Mouse (Mus musculus): ENCODE data around the gene Eef1akmt2. TPM values are rescaled to one million over a fixed set of nuclear protein-coding genes. Genes with fewer than 3 reads are reported as not detected.

The Eef1akmt2 gene
- polyA plus RNA-seq, 1 experiment from 2014 or later = 93.0 TPM

DNA sequence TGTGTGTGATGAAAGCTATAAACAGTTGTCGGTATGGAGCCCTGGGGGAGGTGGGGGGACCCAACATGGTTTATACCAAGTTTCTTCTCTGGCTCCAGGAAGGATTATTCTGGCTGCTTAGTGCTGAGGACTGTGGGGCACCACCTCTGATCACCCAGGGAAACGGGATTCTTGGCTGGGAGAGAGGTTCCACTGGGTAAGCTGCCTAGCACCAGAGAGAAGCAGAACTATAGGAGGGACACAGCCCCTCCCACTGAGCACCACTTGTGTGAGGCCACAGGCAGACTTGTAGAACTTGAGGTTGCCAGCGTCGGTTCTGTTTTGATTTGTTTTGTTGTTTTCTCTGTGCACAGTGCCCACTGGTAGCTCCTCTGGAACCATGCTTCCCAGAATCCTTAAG, 1.5 kb upstream of the Eef1akmt2 start:
- WGBS = 70% methylated on average over 4 of the region's 4 CpGs
- H3K9me3 ChIP-seq (ENCODE audit: control insufficient read depth, low read length) = no peaks in the 10 kb centered on the region

DNA sequence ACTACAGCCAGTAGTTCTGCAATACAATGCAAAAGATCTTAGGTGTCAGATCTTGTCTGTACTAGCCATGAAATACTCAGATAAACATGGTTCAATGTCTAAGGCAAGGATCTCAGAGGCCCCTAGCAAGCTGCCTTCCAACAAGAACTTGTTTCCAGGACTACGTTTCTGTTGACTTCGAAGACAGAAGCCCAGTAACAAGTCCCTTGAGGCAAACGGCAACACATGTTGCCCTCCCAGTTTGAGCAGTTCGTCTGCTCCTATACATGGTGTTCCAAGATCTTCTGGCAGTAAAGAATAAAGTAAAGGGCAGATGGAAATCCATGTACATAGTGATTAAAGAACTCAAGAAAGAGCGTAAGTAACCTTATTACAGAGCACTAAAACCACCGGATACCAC, 888 bp upstream of the Eef1akmt2 start:
- no peak overlapping the region for H3K4me2 ChIP-seq (replicated peaks; ENCODE audit: low read depth, low read length)
- no peaks in the 10 kb centered on the region for H3K27me3 ChIP-seq (ENCODE audit: control insufficient read depth, insufficient read depth, low read length)
- no peaks in the 10 kb centered on the region for H3K9me3 ChIP-seq (ENCODE audit: control insufficient read depth, low read length)
- WGBS = 91% methylated on average over 6 of the region's 6 CpGs
- ATAC-seq (ENCODE audit: low FRiP score) = no peak
- DNase-seq (ENCODE audit: low spot score) = no peak
- H3K9ac ChIP-seq (ENCODE audit: low read depth, low read length) = no peak overlapping the region
- H3K27ac ChIP-seq (ENCODE audit: low read depth, low read length) = no peak overlapping the region
- H3K4me3 ChIP-seq (ENCODE audit: low read depth, low read length) = no peak overlapping the region
- H3K4me1 ChIP-seq (replicated peaks; ENCODE audit: control insufficient read depth, insufficient read depth, low read length) = no peaks in the 10 kb centered on the region
- no peaks in the 10 kb centered on the region for H3K36me3 ChIP-seq (ENCODE audit: control insufficient read depth, insufficient read depth, low read length)

More for the DNA sequence above, 1.5 kb upstream of the Eef1akmt2 start:
- Histone ChIP-seq H3K4me2 (replicated peaks; ENCODE audit: low read depth, low read length) (no peak overlapping the region), H3K9ac (ENCODE audit: low read depth, low read length) (no peak overlapping the region), H3K4me3 (ENCODE audit: low read depth, low read length) (no peak overlapping the region), H3K4me1 (replicated peaks; ENCODE audit: control insufficient read depth, insufficient read depth, low read length) (no peaks in the 10 kb centered on the region), H3K27ac (ENCODE audit: low read depth, low read length) (no peak overlapping the region), H3K27me3 (ENCODE audit: control insufficient read depth, insufficient read depth, low read length) (no peaks in the 10 kb centered on the region), H3K36me3 (ENCODE audit: control insufficient read depth, insufficient read depth, low read length) (no peaks in the 10 kb centered on the region)
- ATAC-seq (ENCODE audit: low FRiP score) = no peak
- no peak for DNase-seq (ENCODE audit: low spot score)

DNA sequence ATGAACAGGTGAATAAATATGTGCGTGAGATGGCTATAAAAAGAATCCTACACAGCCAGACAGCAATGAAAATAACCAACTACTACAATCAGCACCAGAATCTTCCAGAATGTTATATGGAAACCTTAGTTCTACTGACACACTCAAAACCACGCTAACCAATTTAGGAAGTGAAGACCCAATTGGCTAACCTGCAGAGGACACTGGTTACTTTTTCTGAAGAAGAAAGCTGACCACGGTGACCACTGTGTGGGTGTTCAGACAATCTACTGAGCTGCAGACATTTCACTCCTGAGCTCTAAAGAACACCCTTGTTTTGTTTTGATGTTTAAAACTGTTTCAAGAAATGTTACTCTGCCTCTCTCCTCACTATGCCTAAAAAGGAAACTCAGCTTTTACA, 9.3 kb downstream of the Eef1akmt2 start:
- 0 out of 2 replicates have a peak, but pooled peaks cover 2% of the 10 kb centered on the region for H3K36me3 ChIP-seq (ENCODE audit: control insufficient read depth, insufficient read depth, low read length)
- ATAC-seq (ENCODE audit: low FRiP score) (no peak), DNase-seq (ENCODE audit: low spot score) (no peak)
- H3K27ac ChIP-seq (ENCODE audit: low read depth, low read length) = no peak overlapping the region
- H3K4me2 ChIP-seq (replicated peaks; ENCODE audit: low read depth, low read length) = no peak overlapping the region
- no peaks in the 10 kb centered on the region for H3K27me3 ChIP-seq (ENCODE audit: control insufficient read depth, insufficient read depth, low read length)
- no peak overlapping the region for H3K4me3 ChIP-seq (ENCODE audit: low read depth, low read length)
- no peaks in the 10 kb centered on the region for H3K9me3 ChIP-seq (ENCODE audit: control insufficient read depth, low read length)
- H3K4me1 ChIP-seq (replicated peaks; ENCODE audit: control insufficient read depth, insufficient read depth, low read length) = no peaks in the 10 kb centered on the region
- 94% methylated on average over 3 of the region's 3 CpGs for WGBS
- H3K9ac ChIP-seq (ENCODE audit: low read depth, low read length) = no peak overlapping the region

DNA sequence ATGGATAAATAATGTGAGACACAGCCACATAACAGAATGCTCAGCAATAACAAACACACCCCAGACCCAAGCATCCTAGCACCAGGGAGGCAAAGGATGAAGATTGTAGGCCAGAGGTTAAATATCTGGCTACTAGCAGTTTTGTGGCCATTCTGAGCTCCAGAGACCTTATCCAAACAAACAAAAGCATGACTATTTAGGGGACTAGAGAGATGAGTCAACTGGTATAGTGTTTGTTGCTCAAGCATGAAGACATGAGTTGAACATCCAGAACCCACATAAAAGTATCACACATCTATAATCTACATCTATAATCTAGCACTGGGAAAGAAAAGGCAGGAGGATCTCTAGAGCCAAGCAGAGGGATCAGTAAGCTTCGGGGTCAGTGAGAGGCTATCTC, 10.0 kb downstream of the Eef1akmt2 start:
- ATAC-seq (ENCODE audit: low FRiP score) = no peak
- H3K9me3 ChIP-seq (ENCODE audit: control insufficient read depth, low read length) = no peaks in the 10 kb centered on the region

DNA sequence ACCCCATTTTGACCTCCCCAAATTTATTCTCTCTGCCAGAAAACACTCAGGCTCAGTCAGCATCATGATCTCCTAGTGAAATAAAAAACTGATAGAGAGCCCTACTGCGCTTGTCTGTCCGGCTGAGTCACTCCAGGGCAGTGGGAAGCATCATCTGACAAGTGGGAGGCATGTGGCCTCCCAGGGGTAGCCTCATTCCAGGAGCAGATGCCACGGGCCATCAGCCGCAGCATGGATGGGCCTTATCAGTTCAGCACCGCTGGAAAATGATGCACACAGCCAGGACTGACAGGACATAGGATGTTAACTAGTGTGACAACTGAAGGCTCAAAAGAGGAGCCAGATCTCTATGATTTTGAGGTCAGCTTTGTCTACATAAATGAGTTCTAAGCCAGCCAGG, 11.2 kb downstream of the Eef1akmt2 start:
- H3K4me1 ChIP-seq (replicated peaks; ENCODE audit: control insufficient read depth, insufficient read depth, low read length) = no peaks in the 10 kb centered on the region
- no peak overlapping the region for H3K27ac ChIP-seq (ENCODE audit: low read depth, low read length)
- H3K27me3 ChIP-seq (ENCODE audit: control insufficient read depth, insufficient read depth, low read length) = no peaks in the 10 kb centered on the region
- ATAC-seq (ENCODE audit: low FRiP score) (no peak), DNase-seq (ENCODE audit: low spot score) (no peak)
- H3K9ac ChIP-seq (ENCODE audit: low read depth, low read length) = no peak overlapping the region
- H3K36me3 ChIP-seq (ENCODE audit: control insufficient read depth, insufficient read depth, low read length) = no peaks in the 10 kb centered on the region
- no peak overlapping the region for H3K4me3 ChIP-seq (ENCODE audit: low read depth, low read length)
- H3K9me3 ChIP-seq (ENCODE audit: control insufficient read depth, low read length) = no peaks in the 10 kb centered on the region
- 81% methylated on average over 5 of the region's 5 CpGs for WGBS
- H3K4me2 ChIP-seq (replicated peaks; ENCODE audit: low read depth, low read length) = no peak overlapping the region

More for the DNA sequence above, 10.0 kb downstream of the Eef1akmt2 start:
- H3K9ac ChIP-seq (ENCODE audit: low read depth, low read length) = no peak overlapping the region
- no peaks in the 10 kb centered on the region for H3K4me1 ChIP-seq (replicated peaks; ENCODE audit: control insufficient read depth, insufficient read depth, low read length)
- H3K36me3 ChIP-seq (ENCODE audit: control insufficient read depth, insufficient read depth, low read length) = 0 out of 2 replicates have a peak, but pooled peaks cover 2% of the 10 kb centered on the region
- no peak overlapping the region for H3K4me3 ChIP-seq (ENCODE audit: low read depth, low read length)
- WGBS = 97% methylated on average over 1 of the region's 1 CpGs
- DNase-seq (ENCODE audit: low spot score) = no peak
- H3K27ac ChIP-seq (ENCODE audit: low read depth, low read length) = no peak overlapping the region
- no peak overlapping the region for H3K4me2 ChIP-seq (replicated peaks; ENCODE audit: low read depth, low read length)
- no peaks in the 10 kb centered on the region for H3K27me3 ChIP-seq (ENCODE audit: control insufficient read depth, insufficient read depth, low read length)

DNA sequence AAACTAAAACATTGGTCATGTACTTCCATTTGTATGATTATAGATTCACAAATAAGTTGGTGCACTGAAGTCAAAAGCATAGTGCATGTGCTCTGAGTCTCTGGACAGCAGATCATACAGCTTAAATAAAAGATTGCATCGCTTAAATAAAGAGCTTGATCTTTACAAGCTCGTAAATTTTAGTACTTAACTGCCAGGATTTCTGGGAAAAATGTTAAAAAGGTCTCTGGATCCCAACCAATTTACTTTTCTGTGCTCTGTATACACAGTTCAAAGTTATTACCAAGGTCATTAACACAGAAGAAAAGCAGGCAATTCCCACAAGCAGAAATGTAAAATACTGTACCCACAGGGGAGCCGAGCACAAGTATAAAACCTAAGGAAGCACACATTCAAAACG, 21.5 kb downstream of the Eef1akmt2 start:
- H3K9ac ChIP-seq (ENCODE audit: low read depth, low read length) = no peak overlapping the region
- no peak overlapping the region for H3K4me3 ChIP-seq (ENCODE audit: low read depth, low read length)
- H3K27ac ChIP-seq (ENCODE audit: low read depth, low read length) = no peak overlapping the region
- H3K36me3 ChIP-seq (ENCODE audit: control insufficient read depth, insufficient read depth, low read length) = 0 out of 2 replicates have a peak, but pooled peaks cover 3% of the 10 kb centered on the region
- 92% methylated on average over 4 of the region's 4 CpGs for WGBS
- H3K27me3 ChIP-seq (ENCODE audit: control insufficient read depth, insufficient read depth, low read length) = no peaks in the 10 kb centered on the region
- no peak overlapping the region for H3K4me2 ChIP-seq (replicated peaks; ENCODE audit: low read depth, low read length)
- H3K9me3 ChIP-seq (ENCODE audit: control insufficient read depth, low read length) = no peaks in the 10 kb centered on the region
- ATAC-seq (ENCODE audit: low FRiP score) (no peak), DNase-seq (ENCODE audit: low spot score) (no peak)
- no peaks in the 10 kb centered on the region for H3K4me1 ChIP-seq (replicated peaks; ENCODE audit: control insufficient read depth, insufficient read depth, low read length)

DNA sequence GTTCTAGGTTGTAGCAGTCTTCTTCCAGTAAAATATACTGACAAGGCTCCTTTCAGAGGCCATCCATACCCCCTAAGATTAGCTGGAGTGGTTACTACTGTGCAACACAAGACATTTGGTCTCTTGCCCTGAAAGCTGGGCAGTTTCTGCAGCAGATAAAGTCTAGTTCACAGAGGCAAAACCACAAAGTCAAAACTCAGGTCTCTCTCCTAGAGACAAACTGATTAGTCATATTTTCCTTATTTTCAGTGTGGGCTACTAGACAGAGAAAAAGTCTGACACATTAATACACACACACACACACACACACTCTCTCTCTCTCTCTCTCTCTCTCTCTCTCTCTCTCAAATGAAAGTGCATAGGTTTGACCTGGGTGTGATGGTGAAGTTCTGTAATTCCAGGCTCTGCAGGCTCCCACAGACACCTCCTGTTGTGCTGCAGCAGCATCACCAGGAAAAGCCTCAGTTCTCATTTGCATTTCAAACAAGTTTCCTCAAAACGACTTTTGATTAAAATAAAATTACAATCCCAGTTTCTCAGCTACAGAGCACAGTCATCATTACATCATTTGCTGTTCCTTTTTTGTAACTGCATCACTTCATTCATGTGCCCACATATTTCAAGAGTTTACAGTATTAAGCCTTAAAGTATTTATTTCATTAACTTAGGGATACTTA, 28.0 kb downstream of the Eef1akmt2 start:
- ATAC-seq (ENCODE audit: low FRiP score) = no peak
- 0 out of 2 replicates have a peak, but pooled peaks cover 3% of the 10 kb centered on the region for H3K36me3 ChIP-seq (ENCODE audit: control insufficient read depth, insufficient read depth, low read length)

DNA sequence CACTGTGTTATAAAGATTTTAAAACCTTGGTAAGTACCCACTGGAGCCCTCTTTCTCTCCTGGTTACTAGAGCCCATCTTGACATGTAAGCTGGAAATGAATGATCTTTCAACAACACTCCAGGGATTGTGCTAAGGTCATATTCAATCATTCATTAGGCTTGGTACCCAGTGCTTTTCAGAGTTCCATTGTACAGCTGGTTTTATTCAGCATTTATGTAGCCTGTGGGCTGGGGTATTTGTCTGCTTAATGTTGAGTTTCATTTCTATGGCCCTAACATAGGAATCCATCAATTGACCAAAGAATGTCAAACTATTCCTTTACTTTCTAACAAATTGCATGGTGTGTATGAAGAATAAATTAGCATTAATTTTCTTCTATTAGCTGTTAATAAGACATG, 28.6 kb downstream of the Eef1akmt2 start:
- Histone ChIP-seq H3K27me3 (ENCODE audit: control insufficient read depth, insufficient read depth, low read length) (no peaks in the 10 kb centered on the region), H3K9me3 (ENCODE audit: control insufficient read depth, low read length) (no peaks in the 10 kb centered on the region), H3K4me1 (replicated peaks; ENCODE audit: control insufficient read depth, insufficient read depth, low read length) (no peaks in the 10 kb centered on the region), H3K9ac (ENCODE audit: low read depth, low read length) (no peak overlapping the region), H3K4me2 (replicated peaks; ENCODE audit: low read depth, low read length) (no peak overlapping the region), H3K4me3 (ENCODE audit: low read depth, low read length) (no peak overlapping the region), H3K27ac (ENCODE audit: low read depth, low read length) (no peak overlapping the region), H3K36me3 (ENCODE audit: control insufficient read depth, insufficient read depth, low read length) (0 out of 2 replicates have a peak, but pooled peaks cover 3% of the 10 kb centered on the region)
- DNase-seq (ENCODE audit: low spot score) (no peak), ATAC-seq (ENCODE audit: low FRiP score) (no peak)

More for the DNA sequence above, 28.0 kb downstream of the Eef1akmt2 start:
- H3K27ac ChIP-seq (ENCODE audit: low read depth, low read length) = no peak overlapping the region
- no peaks in the 10 kb centered on the region for H3K27me3 ChIP-seq (ENCODE audit: control insufficient read depth, insufficient read depth, low read length)
- H3K9ac ChIP-seq (ENCODE audit: low read depth, low read length) = no peak overlapping the region
- WGBS = 24% methylated on average over 1 of the region's 1 CpGs
- H3K4me1 ChIP-seq (replicated peaks; ENCODE audit: control insufficient read depth, insufficient read depth, low read length) = no peaks in the 10 kb centered on the region
- H3K4me3 ChIP-seq (ENCODE audit: low read depth, low read length) = no peak overlapping the region
- H3K4me2 ChIP-seq (replicated peaks; ENCODE audit: low read depth, low read length) = no peak overlapping the region
- H3K9me3 ChIP-seq (ENCODE audit: control insufficient read depth, low read length) = no peaks in the 10 kb centered on the region
- DNase-seq (ENCODE audit: low spot score) = no peak

DNA sequence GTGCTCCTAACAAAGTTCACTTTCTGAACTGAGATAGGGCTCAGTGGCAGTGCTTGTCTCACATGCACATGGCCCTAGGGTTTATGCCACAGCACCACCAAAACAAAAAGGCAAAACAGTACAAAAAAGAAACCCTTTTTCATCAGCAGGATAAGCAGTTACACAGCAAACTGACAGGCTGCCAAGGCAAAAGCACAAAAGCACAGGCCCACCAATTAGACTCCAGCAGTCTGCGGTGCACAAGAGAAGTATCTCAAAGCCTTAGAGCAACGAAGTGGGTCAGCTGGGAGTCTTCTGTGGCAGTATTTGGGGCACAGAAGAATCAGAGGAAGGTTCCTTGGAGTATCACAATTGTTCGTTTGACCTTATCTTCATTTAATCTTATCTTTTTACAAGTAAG, 31.8 kb downstream of the Eef1akmt2 start:
- Histone ChIP-seq H3K9me3 (ENCODE audit: control insufficient read depth, low read length) (no peaks in the 10 kb centered on the region), H3K9ac (ENCODE audit: low read depth, low read length) (no peak overlapping the region), H3K4me2 (replicated peaks; ENCODE audit: low read depth, low read length) (no peak overlapping the region), H3K4me3 (ENCODE audit: low read depth, low read length) (no peak overlapping the region), H3K27ac (ENCODE audit: low read depth, low read length) (no peak overlapping the region), H3K4me1 (replicated peaks; ENCODE audit: control insufficient read depth, insufficient read depth, low read length) (no peaks in the 10 kb centered on the region), H3K36me3 (ENCODE audit: control insufficient read depth, insufficient read depth, low read length) (no peaks in the 10 kb centered on the region), H3K27me3 (ENCODE audit: control insufficient read depth, insufficient read depth, low read length) (no peaks in the 10 kb centered on the region)
- WGBS = 80% methylated on average over 3 of the region's 3 CpGs
- no peak for ATAC-seq (ENCODE audit: low FRiP score)
- no peak for DNase-seq (ENCODE audit: low spot score)
